ENCODE assay signal across 24 mouse cellular contexts in the genomic region with DNA sequence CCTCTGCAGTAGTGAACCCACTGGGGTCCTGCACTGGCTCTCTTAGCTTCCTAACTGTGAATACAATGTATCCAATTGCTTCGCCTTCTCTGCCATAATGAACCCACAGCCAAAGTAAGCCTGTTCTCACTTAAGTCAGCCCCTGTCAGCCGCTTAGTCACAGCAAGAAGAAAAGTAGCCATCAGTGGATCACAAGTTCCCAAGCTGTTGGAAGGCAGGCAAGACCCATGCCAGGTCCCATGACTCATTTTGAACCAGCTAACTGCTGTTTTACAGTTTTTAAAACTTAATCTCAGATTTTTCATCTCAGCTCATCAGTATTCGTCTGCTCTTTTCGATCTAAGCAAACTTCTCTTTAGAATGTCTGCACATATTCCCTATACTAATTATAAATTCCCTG.
DNase-seq lines count a peak whose midpoint lies in the region; ATAC-seq and TF ChIP-seq lines count a peak whose summit lies in the region.
"Had no signal": no experiment of that assay in that cellular context is flagged by ENCODE, and none has a peak within 500 bp of the region (broad histone marks: within the 10 kb centered on the region; RNA-seq: fewer than 3 reads in every experiment).

No protein-coding gene starts in this region.

- WGBS in forebrain, embryonic 11.5 days = 81% methylated on average over 4 of the region's 4 CpGs
- 80% methylated on average over 4 of the region's 4 CpGs for WGBS in forebrain, embryonic 13.5 days
- 83% methylated on average over 4 of the region's 4 CpGs for whole genome bisulfite sequencing in midbrain, embryonic 14.5 days
- 80% methylated on average over 4 of the region's 4 CpGs for WGBS in midbrain, embryonic 13.5 days
- 97% methylated on average over 4 of the region's 4 CpGs for WGBS in thymus, adult 2 months

- DNase-seq in forebrain, embryonic 11.5 days (ENCODE audit: low spot score) = peak; percentile 43
- no peak for DNase-seq in midbrain, embryonic 14.5 days
- no peak for DNase-seq in thymus, adult 2 months
- DNase-seq in thymus, postnatal 4 days = no peak
- DNase-seq in ovary, postnatal 10 days (ENCODE audit: low spot score) = no peak
- DNase-seq: cerebellum, adult 9-10 months; gastrocnemius, postnatal 10 days; kidney, adult 8-10 months; kidney, postnatal 14 days; liver, embryonic 13.5 days; lung, adult 2 months; lung, postnatal 14 days; right cerebral cortex, postnatal 14 days; spleen, adult 18-20 months; thymus, adult 18-20 months had no signal

- TF ChIP-seq POLR2A in thymus, adult 2 months (IDR thresholded peaks at IDR 0.05; ENCODE audit: control insufficient read depth, extremely low read depth, insufficient read depth, low read length, poor library complexity) = no peak

- no peak overlapping the region for H3K9ac ChIP-seq in forebrain, embryonic 11.5 days (ENCODE audit: low read length)
- no peak overlapping the region for H3K9ac ChIP-seq in forebrain, embryonic 13.5 days
- no peak overlapping the region; the same call in 1 of the 2 replicates for H3K9ac ChIP-seq in midbrain, embryonic 14.5 days (replicated peaks; ENCODE audit: low read length)
- no peak overlapping the region for H3K9ac ChIP-seq in midbrain, embryonic 13.5 days (replicated peaks)
- H3K9ac ChIP-seq: intestine, embryonic 15.5 days; liver, embryonic 13.5 days; neural tube, embryonic 15.5 days had no signal

- H3K27ac ChIP-seq in forebrain, embryonic 11.5 days (ENCODE audit: low read depth, low read length) = no peak overlapping the region
- H3K27ac ChIP-seq in forebrain, embryonic 13.5 days = no peak overlapping the region
- 0 out of 2 replicates have a peak overlapping the region, but pooled peaks have one; percentile 41 for H3K27ac ChIP-seq in midbrain, embryonic 14.5 days (replicated peaks; ENCODE audit: low read depth, low read length)
- no peak overlapping the region for H3K27ac ChIP-seq in midbrain, embryonic 13.5 days
- peak overlapping the region; percentile 98 for H3K27ac ChIP-seq in thymus, adult 2 months (ENCODE audit: control insufficient read depth, insufficient read depth, low read length)
- H3K27ac ChIP-seq: embryonic facial prominence, embryonic 10.5 days; forebrain, embryonic 10.5 days; hindbrain, embryonic 10.5 days; intestine, embryonic 15.5 days; liver, embryonic 13.5 days; neural tube, embryonic 15.5 days had no signal

- no peaks in the 10 kb centered on the region for H3K27me3 ChIP-seq in forebrain, embryonic 11.5 days (ENCODE audit: control insufficient read depth, insufficient read depth, low read length)
- H3K27me3 ChIP-seq in forebrain, embryonic 13.5 days = no peaks in the 10 kb centered on the region
- H3K27me3 ChIP-seq in midbrain, embryonic 14.5 days (ENCODE audit: control insufficient read depth, insufficient read depth, low read length) = no peaks in the 10 kb centered on the region
- H3K27me3 ChIP-seq in midbrain, embryonic 13.5 days = no peaks in the 10 kb centered on the region
- H3K27me3 ChIP-seq in thymus, adult 2 months (ENCODE audit: control insufficient read depth, insufficient read depth, low read length) = no peaks in the 10 kb centered on the region
- H3K27me3 ChIP-seq: intestine, embryonic 15.5 days; liver, embryonic 13.5 days; neural tube, embryonic 15.5 days had no signal

- no peaks in the 10 kb centered on the region for H3K9me3 ChIP-seq in forebrain, embryonic 11.5 days (ENCODE audit: control insufficient read depth, low read length)
- H3K9me3 ChIP-seq in forebrain, embryonic 13.5 days (replicated peaks) = no peaks in the 10 kb centered on the region
- H3K9me3 ChIP-seq in midbrain, embryonic 14.5 days (ENCODE audit: control insufficient read depth, low read length) = no peaks in the 10 kb centered on the region
- no peaks in the 10 kb centered on the region for H3K9me3 ChIP-seq in midbrain, embryonic 13.5 days
- H3K9me3 ChIP-seq: embryonic facial prominence, embryonic 10.5 days; forebrain, embryonic 10.5 days; hindbrain, embryonic 10.5 days; intestine, embryonic 15.5 days; liver, embryonic 13.5 days; neural tube, embryonic 15.5 days had no signal

- no peaks in the 10 kb centered on the region for H3K36me3 ChIP-seq in forebrain, embryonic 11.5 days (ENCODE audit: control insufficient read depth, insufficient read depth, low read length)
- no peaks in the 10 kb centered on the region for H3K36me3 ChIP-seq in forebrain, embryonic 13.5 days (ENCODE audit: poor library complexity, severe bottlenecking)
- H3K36me3 ChIP-seq in midbrain, embryonic 14.5 days (ENCODE audit: control insufficient read depth, insufficient read depth, low read length) = no peaks in the 10 kb centered on the region
- no peaks in the 10 kb centered on the region for H3K36me3 ChIP-seq in midbrain, embryonic 13.5 days
- no peaks in the 10 kb centered on the region for H3K36me3 ChIP-seq in thymus, adult 2 months (ENCODE audit: control insufficient read depth, insufficient read depth, low read length)
- H3K36me3 ChIP-seq: embryonic facial prominence, embryonic 10.5 days; forebrain, embryonic 10.5 days; hindbrain, embryonic 10.5 days; intestine, embryonic 15.5 days; liver, embryonic 13.5 days; neural tube, embryonic 15.5 days had no signal

- no peaks in the 10 kb centered on the region for H3K4me1 ChIP-seq in forebrain, embryonic 11.5 days (replicated peaks; ENCODE audit: control insufficient read depth, insufficient read depth, low read length)
- H3K4me1 ChIP-seq in forebrain, embryonic 13.5 days = peaks cover 7% of the 10 kb centered on the region; the same call in 1 of the 2 replicates
- H3K4me1 ChIP-seq in midbrain, embryonic 14.5 days (ENCODE audit: control insufficient read depth, insufficient read depth, low read length) = 0 out of 2 replicates have a peak, but pooled peaks cover 4% of the 10 kb centered on the region
- peaks cover 11% of the 10 kb centered on the region for H3K4me1 ChIP-seq in midbrain, embryonic 13.5 days (replicated peaks)
- H3K4me1 ChIP-seq in thymus, adult 2 months (replicated peaks; ENCODE audit: control insufficient read depth, insufficient read depth, low read length) = peaks cover 56% of the 10 kb centered on the region
- H3K4me1 ChIP-seq: intestine, embryonic 15.5 days; liver, embryonic 13.5 days had no signal

- no peak overlapping the region for H3K4me2 ChIP-seq in forebrain, embryonic 11.5 days (ENCODE audit: low read depth, low read length, severe bottlenecking)
- no peak overlapping the region for H3K4me2 ChIP-seq in forebrain, embryonic 13.5 days
- no peak overlapping the region for H3K4me2 ChIP-seq in midbrain, embryonic 14.5 days (ENCODE audit: low read length)
- H3K4me2 ChIP-seq in midbrain, embryonic 13.5 days (replicated peaks) = no peak overlapping the region
- H3K4me2 ChIP-seq: heart, embryonic 11.5 days; intestine, embryonic 15.5 days; liver, embryonic 13.5 days; neural tube, embryonic 15.5 days had no signal

- no peak for TF ChIP-seq CTCF in thymus, adult 2 months (IDR thresholded peaks at IDR 0.05; ENCODE audit: borderline replicate concordance, control insufficient read depth, extremely low read depth, insufficient read depth, low read length, poor library complexity)

- no peak for ATAC-seq in forebrain, embryonic 11.5 days (replicated peaks; ENCODE audit: low FRiP score)
- ATAC-seq in forebrain, embryonic 13.5 days = no peak
- ATAC-seq in midbrain, embryonic 14.5 days (ENCODE audit: low FRiP score, low TSS enrichment) = no peak
- ATAC-seq in midbrain, embryonic 13.5 days = no peak
- ATAC-seq: hindbrain, embryonic 16.5 days; intestine, embryonic 15.5 days had no signal

- no peak overlapping the region for H3K4me3 ChIP-seq in forebrain, embryonic 11.5 days (ENCODE audit: low read depth, low read length)
- no peak overlapping the region for H3K4me3 ChIP-seq in forebrain, embryonic 13.5 days
- no peak overlapping the region for H3K4me3 ChIP-seq in midbrain, embryonic 14.5 days (replicated peaks; ENCODE audit: low read depth, low read length)
- H3K4me3 ChIP-seq in midbrain, embryonic 13.5 days (replicated peaks) = no peak overlapping the region
- no peak overlapping the region for H3K4me3 ChIP-seq in thymus, adult 2 months (ENCODE audit: control insufficient read depth, insufficient read depth, low read length)
- H3K4me3 ChIP-seq: embryonic facial prominence, embryonic 10.5 days; forebrain, embryonic 10.5 days; hindbrain, embryonic 10.5 days; intestine, embryonic 15.5 days; liver, embryonic 13.5 days; neural tube, embryonic 15.5 days had no signal

Comparison
In these comparisons a context has a peak if more than half of its experiments do, and no peak if none do; other contexts are left out.
1. H3K27ac ChIP-seq: peak in midbrain, embryonic 14.5 days (single experiment) and thymus, adult 2 months (single experiment); none in forebrain, embryonic 11.5 days (single experiment), forebrain, embryonic 13.5 days (single experiment) and midbrain, embryonic 13.5 days (single experiment).